Mouse (Mus musculus): ENCODE results near the gene Rpgrip1. TPM values are rescaled to one million over a fixed set of nuclear protein-coding genes. Genes with fewer than 3 reads are reported as not detected.
A peak's percentile ranks its signal among the peaks of the same experiment; 100 is the strongest.

Gene Rpgrip1
- total and polyA plus RNA-seq, 3 experiments = 4.8 to 36.0 TPM; not detected in 1

- Histone ChIP-seq H3K9me3 (replicated peaks; ENCODE audit: insufficient read depth, low read length) (no peaks in the 10 kb centered on the region), H3K27me3 (ENCODE audit: control insufficient read depth in 1 of 2, insufficient read depth in 2 of 2, low read length in 2 of 2) (no peaks in the 10 kb centered on the region), H3K4me3 (ENCODE audit: control insufficient read depth in 1 of 2, insufficient read depth in 1 of 2, low read depth in 2 of 2, low read length in 2 of 2) (peak overlapping the region in 1 of 2 experiments; percentile 94; a peak in 3 of 4 replicates), H3K4me1 (ENCODE audit: control insufficient read depth in 1 of 2, insufficient read depth in 2 of 2, low read length in 2 of 2) (peaks cover 26 to 32% of the 10 kb centered on the region in 2 experiments), H3K27ac (ENCODE audit: control insufficient read depth, low read depth, low read length) (no peak overlapping the region), H3K36me3 (ENCODE audit: control insufficient read depth in 1 of 2, insufficient read depth in 2 of 2, low read length in 2 of 2) (peaks cover 7 to 67% of the 10 kb centered on the region in 2 experiments), H3K9ac (ENCODE audit: control insufficient read depth, low read depth, low read length, poor library complexity, severe bottlenecking) (peak overlapping the region; percentile 100), H3K79me2 (ENCODE audit: control insufficient read depth, insufficient read depth, low read length, poor library complexity) (peaks cover 59% of the 10 kb centered on the region)
- no peak for TF ChIP-seq RCOR1 (IDR thresholded peaks at IDR 0.05; ENCODE audit: low read depth, low read length)
- no peak for TF ChIP-seq USF2 (IDR thresholded peaks at IDR 0.05; ENCODE audit: borderline replicate concordance in 1 of 2, insufficient read depth in 1 of 2, low read depth in 1 of 2, low read length in 2 of 2)
- TF ChIP-seq ZNF384 (IDR thresholded peaks at IDR 0.05; ENCODE audit: low read depth, low read length) = peak; percentile 79
- TF ChIP-seq UBTF (IDR thresholded peaks at IDR 0.05; ENCODE audit: borderline replicate concordance, insufficient read depth, low read depth, low read length) = no peak
- TF ChIP-seq MEF2A (IDR thresholded peaks at IDR 0.05; ENCODE audit: extremely low read depth, insufficient replicate concordance, low read depth, low read length, poor library complexity, severe bottlenecking) = no peak
- TF ChIP-seq USF1 (IDR thresholded peaks at IDR 0.05; ENCODE audit: low read depth, low read length) = no peak
- peak; percentile 23; the same call in 1 of the 2 replicates for TF ChIP-seq RAD21 (IDR thresholded peaks at IDR 0.05; ENCODE audit: low read depth, low read length)
- 0 out of 2 replicates have a peak, but pooled peaks have one; percentile 75 for TF ChIP-seq CHD1 (IDR thresholded peaks at IDR 0.05; ENCODE audit: low read depth, low read length)
- no peak for TF ChIP-seq TAL1 (IDR thresholded peaks at IDR 0.05; ENCODE audit: low read length)
- TF ChIP-seq GATA1 (IDR thresholded peaks at IDR 0.05; ENCODE audit: low read depth, low read length) = no peak
- no peak for TF ChIP-seq E2F4 (IDR thresholded peaks at IDR 0.05; ENCODE audit: borderline replicate concordance, low read depth, low read length)
- 0 out of 2 replicates have a peak, but pooled peaks have one; percentile 11 for TF ChIP-seq ETS1 (IDR thresholded peaks at IDR 0.05; ENCODE audit: low read depth, low read length)
- no peak for TF ChIP-seq CHD2 (IDR thresholded peaks at IDR 0.05; ENCODE audit: low read length)
- peak; percentile 64; the same call in 1 of the 2 replicates for TF ChIP-seq SIN3A (IDR thresholded peaks at IDR 0.05; ENCODE audit: low read length)
- TF ChIP-seq MAFK (IDR thresholded peaks at IDR 0.05; ENCODE audit: borderline replicate concordance, low read depth, low read length) = no peak
- TF ChIP-seq EP300 (IDR thresholded peaks at IDR 0.05; ENCODE audit: low read depth in 1 of 2, low read length in 2 of 2) = 0 out of 4 replicates have a peak, but pooled peaks of 1 of the 2 experiments have one; percentile 13
- no peak for TF ChIP-seq MYB (IDR thresholded peaks at IDR 0.05; ENCODE audit: low read depth, low read length)
- TF ChIP-seq ELF1 (IDR thresholded peaks at IDR 0.05; ENCODE audit: low read depth, low read length) = no peak
- TF ChIP-seq POLR2AphosphoS2 (IDR thresholded peaks at IDR 0.05; ENCODE audit: low read length) = no peak
- TF ChIP-seq JUND (IDR thresholded peaks at IDR 0.05; ENCODE audit: low read depth, low read length) = no peak
- no peak for TF ChIP-seq POLR2AphosphoS5 (IDR thresholded peaks at IDR 0.05; ENCODE audit: borderline replicate concordance, low read depth, low read length)
- TF ChIP-seq ZKSCAN1 (IDR thresholded peaks at IDR 0.05; ENCODE audit: low read depth, low read length) = no peak
- peak; percentile 34 for TF ChIP-seq SMC3 (IDR thresholded peaks at IDR 0.05; ENCODE audit: low read depth, low read length)
- no peak for TF ChIP-seq GABPA (IDR thresholded peaks at IDR 0.05; ENCODE audit: low read depth, low read length)
- TF ChIP-seq TBP (IDR thresholded peaks at IDR 0.05; ENCODE audit: low read depth, low read length) = 0 out of 2 replicates have a peak, but pooled peaks have one; percentile 33
- peak; percentile 63 to 70 (median 64) for TF ChIP-seq CTCF (IDR thresholded peaks at IDR 0.05 in 2 of 3, conservative IDR thresholded peaks at IDR 0.05 in 1 of 3; ENCODE audit: control insufficient read depth in 1 of 3, insufficient read depth in 1 of 3, low read depth in 2 of 3, low read length in 3 of 3, poor library complexity in 1 of 3, severe bottlenecking in 1 of 3)
- no peak for TF ChIP-seq MYC (IDR thresholded peaks at IDR 0.05; ENCODE audit: low read depth, low read length)
- DNase-seq (ENCODE audit: low read depth, low spot score) = peak; percentile 88
Measured at GRCm38 (mm10) chr14:52195691-52196090, 85.2 kb downstream of the Rpgrip1 start.
